Mouse (Mus musculus) heart, embryonic 14.5 days (tissue): ENCODE data around the gene Sfta2. TPM values are rescaled to one million over a fixed set of nuclear protein-coding genes. Genes with fewer than 3 reads are reported as not detected.

Experiments
- ATAC-seq: fragments of 200-750 bp; cut with Nextera tagmentation; 2 replicates; pipeline ENCODE4 v1.8.0; 2017; ENCODE audit warnings: low read depth, moderate TSS enrichment; ENCODE audit not compliant: insufficient number of reproducible peaks, insufficient read depth, low FRiP score
- H3K27ac ChIP-seq, 2 experiments: fragments of 200-500 bp in 1 of 2; fragments of 300-500 bp in 1 of 2; sonication (generic) in 1 of 2; replicated peaks in 1 of 2; 2 replicates each; pipeline ENCODE4 v1.5.1; 2012 to 2014; ENCODE audit warnings: low read depth in 2 of 2, low read length in 2 of 2, control low read depth in 1 of 2, mild to moderate bottlenecking in 1 of 2, mixed read lengths in 1 of 2; ENCODE audit not compliant: control insufficient read depth in 1 of 2, insufficient read depth in 1 of 2
- H3K27me3 ChIP-seq: fragments of 300-500 bp; sonication (generic); 2 replicates; pipeline ENCODE4 v1.6.1; 2014; ENCODE audit warnings: mild to moderate bottlenecking, low read length, control low read depth; ENCODE audit not compliant: control insufficient read depth, insufficient read depth
- H3K36me3 ChIP-seq: fragments of 300-500 bp; sonication (generic); 2 replicates; pipeline ENCODE4 v1.6.1; 2014; ENCODE audit warnings: mild to moderate bottlenecking, control low read depth, low read length, mixed read lengths; ENCODE audit not compliant: control insufficient read depth, insufficient read depth
- H3K4me1 ChIP-seq, 2 experiments: fragments of 200-500 bp in 1 of 2; fragments of 300-500 bp in 1 of 2; sonication (generic) in 1 of 2; 2 replicates each; pipeline ENCODE4 v1.6.1; 2012 to 2014; ENCODE audit warnings: low read length in 2 of 2, control low read depth in 1 of 2, mixed read lengths in 1 of 2; ENCODE audit not compliant: control insufficient read depth in 2 of 2, insufficient read depth in 2 of 2
- H3K4me2 ChIP-seq: fragments of 300-500 bp; sonication (generic); 2 replicates; pipeline ENCODE4 v1.6.1; 2014; ENCODE audit warnings: mild to moderate bottlenecking, low read length
- H3K4me3 ChIP-seq, 2 experiments: fragments of 200-500 bp in 1 of 2; fragments of 300-500 bp in 1 of 2; sonication (generic) in 1 of 2; 2 replicates each; pipeline ENCODE4 v1.5.1; 2012 to 2014; ENCODE audit warnings: low read length in 2 of 2, mild to moderate bottlenecking in 2 of 2, control low read depth in 1 of 2, low read depth in 1 of 2, moderate library complexity in 1 of 2; ENCODE audit not compliant: control insufficient read depth in 1 of 2, insufficient read depth in 1 of 2
- H3K9ac ChIP-seq: fragments of 300-500 bp; sonication (generic); 2 replicates; pipeline ENCODE4 v1.6.1; 2014; ENCODE audit warnings: mild to moderate bottlenecking, low read length
- H3K9me3 ChIP-seq: fragments of 300-500 bp; sonication (generic); 2 replicates; pipeline ENCODE4 v1.6.1; 2016; ENCODE audit warnings: low read length, control low read depth; ENCODE audit not compliant: control insufficient read depth
- WGBS: fragments of 180-500 bp; shearing (Covaris S2); extraction: QIAGEN DNeasy Blood & Tissue Kit; methylation state at CpG from one replicate; pipeline ENCODE4 v1.1.7; 2014; 5-methylcytosine and 5-hydroxymethylcytosine counted together
- polyA plus RNA-seq: library from polyadenylated mRNA; unstranded; fragments of >200 nt; fragmentation: Nextera tagmentation; extraction: Ambion mirVana; gene quantifications from 2 replicates; pipeline ENCODE4 v1.2.1, GENCODE M21; 2014

Gene Sfta2
- polyA plus RNA-seq, 1 experiment from 2014 or later, result not detected

- no peak overlapping the region for H3K4me2 ChIP-seq
Measured at GRCm38 (mm10) chr17:35558216-35558615, 43.1 kb upstream of the Sfta2 start.

GRCm38 (mm10) chr17:35567150-35567549 is 34.2 kb upstream of the Sfta2 start, which contains the start of gene 2300002M23Rik:
TSS of gene 2300002M23Rik (plus strand) at chr17:35567450.
- H3K9me3 ChIP-seq, result no peaks in the 10 kb centered on the region
- ATAC-seq, result no peak
- no peak within 1 kb of the TSS for H3K9ac ChIP-seq
- H3K4me1 ChIP-seq, result peaks cover 0 to 6% of the 10 kb centered on the region in 2 experiments; a peak in 2 of 4 replicates
- WGBS, result 48% methylated on average over 3 of the region's 3 CpGs
- peaks cover 22% of the 10 kb centered on the region for H3K27me3 ChIP-seq
- H3K36me3 ChIP-seq, result no peaks in the 10 kb centered on the region
- no peak within 1 kb of the TSS for H3K4me3 ChIP-seq
- H3K27ac ChIP-seq, result no peak within 1 kb of the TSS
- no peak within 1 kb of the TSS for H3K4me2 ChIP-seq

More at GRCm38 (mm10) chr17:35558216-35558615, 43.1 kb upstream of the Sfta2 start:
- Histone ChIP-seq H3K4me1 (0 out of 4 replicates have a peak, but pooled peaks cover 0 to 2% of the 10 kb centered on the region in 2 experiments), H3K36me3 (no peaks in the 10 kb centered on the region), H3K4me3 (no peak overlapping the region), H3K9me3 (no peaks in the 10 kb centered on the region; the same call in 1 of the 2 replicates), H3K27ac (no peak overlapping the region), H3K27me3 (no peaks in the 10 kb centered on the region), H3K9ac (no peak overlapping the region)
- WGBS, result 50% methylated on average over 8 of the region's 8 CpGs
- ATAC-seq, result no peak

GRCm38 (mm10) chr17:35567767-35568166 is 33.6 kb upstream of the Sfta2 start:
- Histone ChIP-seq H3K9me3 (no peaks in the 10 kb centered on the region), H3K4me3 (no peak overlapping the region), H3K27ac (no peak overlapping the region), H3K4me1 (peaks cover 0 to 6% of the 10 kb centered on the region in 2 experiments; a peak in 2 of 4 replicates), H3K9ac (no peak overlapping the region), H3K27me3 (peaks cover 22% of the 10 kb centered on the region), H3K36me3 (no peaks in the 10 kb centered on the region), H3K4me2 (no peak overlapping the region)
- 20% methylated on average over 9 of the region's 9 CpGs for WGBS
- no peak for ATAC-seq

- peak overlapping the region; percentile 63 for H3K4me2 ChIP-seq
- no peaks in the 10 kb centered on the region for H3K36me3 ChIP-seq
- peaks cover 22% of the 10 kb centered on the region for H3K27me3 ChIP-seq
- no peaks in the 10 kb centered on the region for H3K9me3 ChIP-seq
- H3K4me3 ChIP-seq, result peak overlapping the region; percentile 21 to 32
- peaks cover 0 to 6% of the 10 kb centered on the region in 2 experiments; a peak in 2 of 4 replicates for H3K4me1 ChIP-seq
- ATAC-seq, result no peak
- peak overlapping the region; percentile 52; the same call in 1 of the 2 replicates for H3K9ac ChIP-seq
- H3K27ac ChIP-seq, result no peak overlapping the region
- WGBS, result 4% methylated on average over 28 of the region's 28 CpGs
Measured at GRCm38 (mm10) chr17:35569091-35569944, 32.0 kb upstream of the Sfta2 start.

- Histone ChIP-seq H3K9ac (no peak overlapping the region), H3K4me2 (no peak overlapping the region), H3K27me3 (peaks cover 26% of the 10 kb centered on the region), H3K4me3 (no peak overlapping the region), H3K4me1 (peaks cover 0 to 6% of the 10 kb centered on the region in 2 experiments; a peak in 2 of 4 replicates), H3K9me3 (no peaks in the 10 kb centered on the region), H3K36me3 (no peaks in the 10 kb centered on the region), H3K27ac (no peak overlapping the region)
- no peak for ATAC-seq
- WGBS, result 85% methylated on average over 14 of the region's 14 CpGs
Measured at GRCm38 (mm10) chr17:35570836-35571235, 30.5 kb upstream of the Sfta2 start.

GRCm38 (mm10) chr17:35571477-35571876 is 29.9 kb upstream of the Sfta2 start:
- Histone ChIP-seq H3K4me2 (no peak overlapping the region), H3K4me3 (no peak overlapping the region), H3K9ac (no peak overlapping the region), H3K27ac (no peak overlapping the region), H3K36me3 (no peaks in the 10 kb centered on the region), H3K27me3 (peaks cover 32% of the 10 kb centered on the region), H3K4me1 (peaks cover 0 to 6% of the 10 kb centered on the region in 2 experiments; a peak in 2 of 4 replicates), H3K9me3 (no peaks in the 10 kb centered on the region)
- WGBS, result 94% methylated on average over 7 of the region's 7 CpGs
- no peak for ATAC-seq

GRCm38 (mm10) chr17:35578211-35578610 is 23.1 kb upstream of the Sfta2 start:
- H3K4me2 ChIP-seq, result no peak overlapping the region
- H3K4me3 ChIP-seq, result no peak overlapping the region
- peaks cover 10% of the 10 kb centered on the region for H3K27me3 ChIP-seq
- H3K4me1 ChIP-seq, result no peaks in the 10 kb centered on the region
- ATAC-seq, result no peak
- no peak overlapping the region for H3K9ac ChIP-seq
- no peak overlapping the region for H3K27ac ChIP-seq
- 17% methylated on average over 6 of the region's 6 CpGs for WGBS
- no peaks in the 10 kb centered on the region for H3K9me3 ChIP-seq
- no peaks in the 10 kb centered on the region for H3K36me3 ChIP-seq
